Mouse (Mus musculus): ENCODE measurements at regions not wholly inside any gene's neighbourhood (a gene's known extent, or its start where the extent isn't known, plus 50 kb on each side); places are given as distances from the start of the nearest gene placed in this dataset.

- no peak for ATAC-seq (ENCODE audit: insufficient read depth, low FRiP score, low read depth)
- H3K27ac ChIP-seq, result no peak overlapping the region
- H3K4me2 ChIP-seq, result no peak overlapping the region
- no peaks in the 10 kb centered on the region for H3K27me3 ChIP-seq (replicated peaks)
- H3K36me3 ChIP-seq, result no peaks in the 10 kb centered on the region
- no peaks in the 10 kb centered on the region for H3K9me3 ChIP-seq
- no peaks in the 10 kb centered on the region for H3K4me1 ChIP-seq
- WGBS, result 79% methylated on average over 7 of the region's 7 CpGs
- H3K4me3 ChIP-seq (replicated peaks), result no peak overlapping the region
- no peak overlapping the region for H3K9ac ChIP-seq
These were observed 881.4 kb downstream of the Slc4a3 start for GRCm38 (mm10) chr1:76427439-76427838.

- Histone ChIP-seq H3K9ac (no peak overlapping the region), H3K27ac (no peak overlapping the region), H3K36me3 (no peaks in the 10 kb centered on the region), H3K9me3 (no peaks in the 10 kb centered on the region), H3K4me2 (no peak overlapping the region), H3K4me1 (no peaks in the 10 kb centered on the region), H3K4me3 (replicated peaks) (no peak overlapping the region), H3K27me3 (replicated peaks) (no peaks in the 10 kb centered on the region)
- ATAC-seq (ENCODE audit: insufficient read depth, low FRiP score, low read depth), result no peak
- WGBS, result 81% methylated on average over 6 of the region's 6 CpGs
These were observed 884.1 kb downstream of the Slc4a3 start for GRCm38 (mm10) chr1:76430041-76430610.

- 59% methylated on average over 6 of the region's 6 CpGs for WGBS
- ATAC-seq (ENCODE audit: insufficient read depth, low FRiP score, low read depth), result no peak
- Histone ChIP-seq H3K4me3 (replicated peaks) (no peak overlapping the region), H3K4me2 (no peak overlapping the region), H3K36me3 (no peaks in the 10 kb centered on the region), H3K9me3 (no peaks in the 10 kb centered on the region), H3K27ac (no peak overlapping the region), H3K27me3 (replicated peaks) (no peaks in the 10 kb centered on the region), H3K4me1 (no peaks in the 10 kb centered on the region), H3K9ac (no peak overlapping the region)
These were observed 887.4 kb downstream of the Slc4a3 start for GRCm38 (mm10) chr1:76433481-76433941.

- Histone ChIP-seq H3K36me3 (no peaks in the 10 kb centered on the region), H3K9ac (no peak overlapping the region), H3K4me2 (no peak overlapping the region), H3K4me3 (replicated peaks) (no peak overlapping the region), H3K4me1 (no peaks in the 10 kb centered on the region), H3K27ac (no peak overlapping the region), H3K27me3 (replicated peaks) (no peaks in the 10 kb centered on the region), H3K9me3 (no peaks in the 10 kb centered on the region)
- WGBS, result 56% methylated on average over 10 of the region's 10 CpGs
- no peak for ATAC-seq (ENCODE audit: insufficient read depth, low FRiP score, low read depth)
These were observed 904.6 kb downstream of the Slc4a3 start for GRCm38 (mm10) chr1:76450539-76451214.

- no peak overlapping the region for H3K4me3 ChIP-seq (replicated peaks)
- no peak overlapping the region for H3K4me2 ChIP-seq
- H3K4me1 ChIP-seq, result no peaks in the 10 kb centered on the region
- no peak overlapping the region for H3K27ac ChIP-seq
- no peaks in the 10 kb centered on the region for H3K36me3 ChIP-seq
- 84% methylated on average over 7 of the region's 7 CpGs for WGBS
- no peak for ATAC-seq (ENCODE audit: insufficient read depth, low FRiP score, low read depth)
- no peak overlapping the region for H3K9ac ChIP-seq
- no peaks in the 10 kb centered on the region for H3K9me3 ChIP-seq
- H3K27me3 ChIP-seq (replicated peaks), result no peaks in the 10 kb centered on the region
These were observed 907.2 kb downstream of the Slc4a3 start for GRCm38 (mm10) chr1:76453160-76453710.

- Histone ChIP-seq H3K36me3 (no peaks in the 10 kb centered on the region), H3K9ac (no peak overlapping the region), H3K27me3 (replicated peaks) (no peaks in the 10 kb centered on the region), H3K9me3 (no peaks in the 10 kb centered on the region), H3K4me3 (replicated peaks) (no peak overlapping the region), H3K27ac (no peak overlapping the region), H3K4me1 (no peaks in the 10 kb centered on the region), H3K4me2 (no peak overlapping the region)
- 79% methylated on average over 2 of the region's 2 CpGs for WGBS
- no peak for ATAC-seq (ENCODE audit: insufficient read depth, low FRiP score, low read depth)
These were observed 920.5 kb downstream of the Slc4a3 start for GRCm38 (mm10) chr1:76466562-76466961.

- Histone ChIP-seq H3K27me3 (replicated peaks) (no peaks in the 10 kb centered on the region), H3K9me3 (no peaks in the 10 kb centered on the region), H3K27ac (no peak overlapping the region), H3K36me3 (no peaks in the 10 kb centered on the region), H3K4me2 (no peak overlapping the region), H3K9ac (no peak overlapping the region), H3K4me3 (replicated peaks) (no peak overlapping the region), H3K4me1 (no peaks in the 10 kb centered on the region)
- WGBS, result 85% methylated on average over 4 of the region's 4 CpGs
- ATAC-seq (ENCODE audit: insufficient read depth, low FRiP score, low read depth), result no peak
These were observed 938.1 kb downstream of the Slc4a3 start for GRCm38 (mm10) chr1:76484193-76484592.

- no peaks in the 10 kb centered on the region for H3K36me3 ChIP-seq
- H3K9ac ChIP-seq, result no peak overlapping the region
- no peaks in the 10 kb centered on the region for H3K9me3 ChIP-seq
- WGBS, result 81% methylated on average over 4 of the region's 4 CpGs
- H3K4me1 ChIP-seq, result no peaks in the 10 kb centered on the region
- no peak for ATAC-seq (ENCODE audit: insufficient read depth, low FRiP score, low read depth)
- H3K4me3 ChIP-seq (replicated peaks), result no peak overlapping the region
- H3K4me2 ChIP-seq, result no peak overlapping the region
- H3K27me3 ChIP-seq (replicated peaks), result no peaks in the 10 kb centered on the region
- H3K27ac ChIP-seq, result no peak overlapping the region
These were observed 941.4 kb downstream of the Slc4a3 start for GRCm38 (mm10) chr1:76487481-76487880.

GRCm38 (mm10) chr1:76489681-76490492, 943.8 kb downstream of the Slc4a3 start:
- WGBS, result 62% methylated on average over 12 of the region's 12 CpGs
- Histone ChIP-seq H3K36me3 (no peaks in the 10 kb centered on the region), H3K4me1 (no peaks in the 10 kb centered on the region), H3K4me3 (replicated peaks) (no peak overlapping the region), H3K27ac (no peak overlapping the region), H3K27me3 (replicated peaks) (no peaks in the 10 kb centered on the region), H3K9me3 (no peaks in the 10 kb centered on the region), H3K4me2 (no peak overlapping the region), H3K9ac (no peak overlapping the region)
- ATAC-seq (ENCODE audit: insufficient read depth, low FRiP score, low read depth), result no peak

GRCm38 (mm10) chr1:76490719-76491118, 944.7 kb downstream of the Slc4a3 start:
- Histone ChIP-seq H3K4me3 (replicated peaks) (no peak overlapping the region), H3K4me2 (no peak overlapping the region), H3K27me3 (replicated peaks) (no peaks in the 10 kb centered on the region), H3K9me3 (no peaks in the 10 kb centered on the region), H3K4me1 (no peaks in the 10 kb centered on the region), H3K27ac (no peak overlapping the region), H3K36me3 (no peaks in the 10 kb centered on the region), H3K9ac (no peak overlapping the region)
- 42% methylated on average over 7 of the region's 7 CpGs for whole genome bisulfite sequencing
- no peak for ATAC-seq (ENCODE audit: insufficient read depth, low FRiP score, low read depth)

- Histone ChIP-seq H3K4me1 (no peaks in the 10 kb centered on the region), H3K4me2 (no peak overlapping the region), H3K27ac (no peak overlapping the region), H3K27me3 (replicated peaks) (no peaks in the 10 kb centered on the region), H3K9ac (no peak overlapping the region), H3K36me3 (no peaks in the 10 kb centered on the region), H3K4me3 (replicated peaks) (no peak overlapping the region), H3K9me3 (no peaks in the 10 kb centered on the region)
- no peak for ATAC-seq (ENCODE audit: insufficient read depth, low FRiP score, low read depth)
- WGBS, result 46% methylated on average over 4 of the region's 4 CpGs
These were observed 945.1 kb downstream of the Slc4a3 start for GRCm38 (mm10) chr1:76491187-76491586.

- Histone ChIP-seq H3K4me3 (replicated peaks) (no peak overlapping the region), H3K9ac (no peak overlapping the region), H3K9me3 (no peaks in the 10 kb centered on the region), H3K36me3 (no peaks in the 10 kb centered on the region), H3K4me1 (no peaks in the 10 kb centered on the region), H3K27me3 (replicated peaks) (no peaks in the 10 kb centered on the region), H3K27ac (no peak overlapping the region), H3K4me2 (no peak overlapping the region)
- no peak for ATAC-seq (ENCODE audit: insufficient read depth, low FRiP score, low read depth)
These were observed 959.1 kb downstream of the Slc4a3 start for GRCm38 (mm10) chr1:76505150-76505549.

All from stomach, embryonic 15.5 days (tissue).